Mouse (Mus musculus) thymus, adult 2 months (tissue): ENCODE measurements around the gene Rhno1.

Experiments
- CTCF ChIP-seq: fragments of 200-500 bp; IDR thresholded peaks from 2 replicates; pipeline ENCODE4 v1.5.1; 2012; ENCODE audit warnings: mild to moderate bottlenecking, control low read depth, low read length, moderate library complexity, borderline replicate concordance; ENCODE audit not compliant: control insufficient read depth, poor library complexity, insufficient read depth; ENCODE audit errors: extremely low read depth
- POLR2A ChIP-seq: fragments of 200-500 bp; IDR thresholded peaks from 2 replicates; pipeline ENCODE4 v1.6.1; 2012; ENCODE audit warnings: mild to moderate bottlenecking, low read length, control low read depth, moderate library complexity; ENCODE audit not compliant: control insufficient read depth, poor library complexity, insufficient read depth; ENCODE audit errors: extremely low read depth

DNA sequence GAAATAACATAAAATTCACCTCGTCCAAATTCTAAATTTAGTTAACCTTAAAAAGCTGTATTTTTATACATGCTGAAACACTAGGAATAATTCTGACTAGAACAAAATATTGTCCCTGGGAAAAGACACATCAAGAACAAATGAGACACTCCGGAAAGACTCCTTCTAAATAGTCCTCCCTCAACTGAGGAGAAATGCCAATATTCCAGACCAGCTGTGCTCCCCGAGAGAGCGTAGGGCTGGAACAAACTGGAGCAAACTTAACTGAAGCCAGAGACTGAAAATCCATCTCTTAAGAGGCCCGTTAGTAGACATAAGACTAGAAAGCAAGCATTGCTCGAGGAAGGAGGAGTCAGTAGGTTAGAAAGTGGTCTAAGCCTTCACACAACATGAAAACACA lies 15.9 kb downstream of the Rhno1 start:
- TF ChIP-seq POLR2A, result no peak
- TF ChIP-seq CTCF, result no peak
